13 mouse cellular contexts compared by ENCODE assay signal in genomic region chr12:79798488-79798887, GRCm38 (mm10).
"Had no signal": no experiment of that assay in that cellular context is flagged by ENCODE, and none has a peak within 500 bp of the region (broad histone marks: within the 10 kb centered on the region; RNA-seq: fewer than 3 reads in every experiment).

No protein-coding gene starts in this region.

- H3K4me3 ChIP-seq: intestine, embryonic 15.5 days; kidney, embryonic 15.5 days; layer of hippocampus, adult 2 months; limb, embryonic 15.5 days; lung, embryonic 15.5 days; megakaryocyte, embryonic 14.5 days; midbrain, embryonic 12.5 days had no signal

- H3K9me3 ChIP-seq: intestine, embryonic 15.5 days; kidney, embryonic 15.5 days; limb, embryonic 15.5 days; lung, embryonic 15.5 days; megakaryocyte, embryonic 14.5 days; midbrain, embryonic 12.5 days had no signal

- ATAC-seq: intestine, embryonic 15.5 days had no signal

- H3K9ac ChIP-seq: intestine, embryonic 15.5 days; kidney, embryonic 15.5 days; limb, embryonic 15.5 days; lung, embryonic 15.5 days; midbrain, embryonic 12.5 days had no signal

- H3K4me2 ChIP-seq: intestine, embryonic 15.5 days; kidney, embryonic 15.5 days; limb, embryonic 15.5 days; lung, embryonic 15.5 days; midbrain, embryonic 12.5 days had no signal

- H3K4me1 ChIP-seq: intestine, embryonic 15.5 days had no signal

- H3K36me3 ChIP-seq: intestine, embryonic 15.5 days; kidney, embryonic 15.5 days; limb, embryonic 15.5 days; lung, embryonic 15.5 days; midbrain, embryonic 12.5 days had no signal

- H3K27ac ChIP-seq: intestine, embryonic 15.5 days; kidney, embryonic 15.5 days; layer of hippocampus, adult 2 months; limb, embryonic 15.5 days; lung, embryonic 15.5 days; macrophage; midbrain, embryonic 12.5 days had no signal

- H3K27me3 ChIP-seq: intestine, embryonic 15.5 days; kidney, embryonic 15.5 days; limb, embryonic 15.5 days; lung, embryonic 15.5 days; megakaryocyte, embryonic 14.5 days had no signal

- DNase-seq: kidney, adult 2 months; kidney, postnatal 36 days; lung, postnatal 14 days; right cerebral cortex, postnatal 14 days; thymus, postnatal 36 days had no signal
